ENCODE assay signal across 8 mouse cellular contexts in the genomic region with DNA sequence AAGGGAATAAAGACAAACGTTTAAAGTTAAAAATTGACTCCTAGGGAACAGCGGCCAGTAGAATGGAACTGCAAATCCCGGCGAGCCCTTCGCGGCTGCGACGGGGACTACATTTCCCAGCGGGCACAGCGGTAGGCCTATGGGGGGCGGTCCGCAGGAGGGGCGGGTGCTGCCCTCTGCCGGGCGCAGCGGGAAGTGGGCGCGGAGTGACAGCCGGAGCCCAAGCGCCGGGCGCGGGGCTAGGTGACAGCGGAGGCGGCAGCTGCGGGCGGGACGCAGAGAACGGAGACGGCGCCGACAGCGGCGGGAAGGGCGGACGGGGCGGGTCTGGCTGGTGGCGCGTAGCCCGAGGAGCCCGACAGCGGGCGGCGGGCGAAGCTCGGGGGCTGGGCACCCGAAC. TPM values are rescaled to one million over a fixed set of nuclear protein-coding genes. Genes with fewer than 3 reads are reported as not detected.
DNase-seq lines count a peak whose midpoint lies in the region; ATAC-seq and TF ChIP-seq lines count a peak whose summit lies in the region.

A gene (plus strand): TSS at position 175 of the 400 bp plus-strand sequence.

- peaks cover 0 to 10% of the 10 kb centered on the region in 2 experiments; a peak in 2 of 4 replicates for H3K36me3 ChIP-seq in MEL (ENCODE audit: control insufficient read depth in 1 of 2, insufficient read depth in 2 of 2, low read length in 2 of 2)
- no peaks in the 10 kb centered on the region for H3K36me3 ChIP-seq in forebrain, postnatal 0 days (ENCODE audit: insufficient read depth)
- H3K36me3 ChIP-seq in neural tube, embryonic 15.5 days: no peaks in the 10 kb centered on the region

- H3K79me2 ChIP-seq in MEL (ENCODE audit: control insufficient read depth, insufficient read depth, low read length, poor library complexity): peaks cover 1% of the 10 kb centered on the region; the same call in 1 of the 2 replicates

- peaks cover 0 to 24% of the 10 kb centered on the region in 2 experiments; a peak in 3 of 4 replicates for H3K4me1 ChIP-seq in MEL (ENCODE audit: control insufficient read depth in 1 of 2, insufficient read depth in 2 of 2, low read length in 2 of 2)
- H3K4me1 ChIP-seq in cerebellum, adult 2 months (ENCODE audit: control insufficient read depth, insufficient read depth, low read length): peaks cover 12% of the 10 kb centered on the region
- 0 out of 2 replicates have a peak, but pooled peaks cover 3% of the 10 kb centered on the region for H3K4me1 ChIP-seq in forebrain, postnatal 0 days (ENCODE audit: insufficient read depth)
- H3K4me1 ChIP-seq in lung, adult 2 months (ENCODE audit: control insufficient read depth, insufficient read depth, low read length): peaks cover 8% of the 10 kb centered on the region; the same call in 1 of the 2 replicates
- H3K4me1 ChIP-seq in neural tube, embryonic 15.5 days: peaks cover 26% of the 10 kb centered on the region

- TF ChIP-seq RAD21 in MEL (IDR thresholded peaks at IDR 0.05; ENCODE audit: low read depth, low read length): peak; percentile 25

- no peaks in the 10 kb centered on the region for H3K27me3 ChIP-seq in MEL (ENCODE audit: control insufficient read depth in 1 of 2, insufficient read depth in 2 of 2, low read length in 2 of 2)
- no peaks in the 10 kb centered on the region for H3K27me3 ChIP-seq in cerebellum, adult 2 months (ENCODE audit: control insufficient read depth, insufficient read depth, low read length)
- peaks cover 14% of the 10 kb centered on the region for H3K27me3 ChIP-seq in forebrain, postnatal 0 days (ENCODE audit: insufficient read depth, low read length)
- peaks cover 21% of the 10 kb centered on the region for H3K27me3 ChIP-seq in neural tube, embryonic 15.5 days (replicated peaks)

- intact Hi-C loops in heart, postnatal 36 days (cut with DNase I): no loop called here

- WGBS in cerebellum, adult 2 months: under 1% methylated on average over 45 of the region's 47 CpGs
- 2% methylated on average over 37 of the region's 47 CpGs for WGBS in forebrain, postnatal 0 days
- under 1% methylated on average over 39 of the region's 47 CpGs for WGBS in lung, adult 2 months
- 1% methylated on average over 44 of the region's 47 CpGs for WGBS in neural tube, embryonic 15.5 days

- H3K9ac ChIP-seq in MEL (ENCODE audit: control insufficient read depth, low read depth, low read length, poor library complexity, severe bottlenecking): peak within 1 kb of the TSS; percentile 87
- peak within 1 kb of the TSS; percentile 46 for H3K9ac ChIP-seq in forebrain, postnatal 0 days
- H3K9ac ChIP-seq in neural tube, embryonic 15.5 days (replicated peaks): peak within 1 kb of the TSS; percentile 53

- no peaks in the 10 kb centered on the region for H3K9me3 ChIP-seq in MEL (replicated peaks; ENCODE audit: insufficient read depth, low read length)
- no peaks in the 10 kb centered on the region for H3K9me3 ChIP-seq in forebrain, postnatal 0 days (ENCODE audit: low read length)
- H3K9me3 ChIP-seq in neural tube, embryonic 15.5 days (replicated peaks): no peaks in the 10 kb centered on the region

- peak within 1 kb of the TSS; percentile 70 for H3K27ac ChIP-seq in MEL (ENCODE audit: control insufficient read depth, low read depth, low read length)
- H3K27ac ChIP-seq in cerebellum, adult 2 months (ENCODE audit: insufficient read depth, low read length): peak within 1 kb of the TSS; percentile 95
- H3K27ac ChIP-seq in forebrain, postnatal 0 days (ENCODE audit: low read depth, low read length): no peak within 1 kb of the TSS
- peak within 1 kb of the TSS; percentile 95 for H3K27ac ChIP-seq in layer of hippocampus, adult 2 months
- H3K27ac ChIP-seq in neural tube, embryonic 15.5 days (replicated peaks): peak within 1 kb of the TSS; percentile 54

- TF ChIP-seq CTCF in MEL (IDR thresholded peaks at IDR 0.05 in 2 of 3, conservative IDR thresholded peaks at IDR 0.05 in 1 of 3; ENCODE audit: control insufficient read depth in 1 of 3, insufficient read depth in 1 of 3, low read depth in 2 of 3, low read length in 3 of 3, poor library complexity in 1 of 3, severe bottlenecking in 1 of 3): peak; percentile 63 to 97 (median 96); a peak in 5 of 6 replicates
- peak; percentile 75 for TF ChIP-seq CTCF in cerebellum, adult 2 months (IDR thresholded peaks at IDR 0.05; ENCODE audit: borderline replicate concordance, insufficient read depth, low read depth, low read length)
- peak; percentile 96 for TF ChIP-seq CTCF in forebrain, postnatal 0 days (IDR thresholded peaks at IDR 0.05; ENCODE audit: low read depth)
- TF ChIP-seq CTCF in layer of hippocampus, adult 2 months (conservative IDR thresholded peaks at IDR 0.05): peak; percentile 97
- TF ChIP-seq CTCF in lung, adult 2 months (IDR thresholded peaks at IDR 0.05; ENCODE audit: insufficient read depth, low read length): no peak

- peak within 1 kb of the TSS; percentile 83 to 91 for H3K4me3 ChIP-seq in MEL (ENCODE audit: control insufficient read depth in 1 of 2, insufficient read depth in 1 of 2, low read depth in 2 of 2, low read length in 2 of 2)
- H3K4me3 ChIP-seq in cerebellum, adult 2 months (replicated peaks; ENCODE audit: insufficient read depth, low read depth, low read length): peak within 1 kb of the TSS; percentile 92
- H3K4me3 ChIP-seq in forebrain, postnatal 0 days (ENCODE audit: low read depth, low read length): peak within 1 kb of the TSS; percentile 52
- H3K4me3 ChIP-seq in layer of hippocampus, adult 2 months: peak within 1 kb of the TSS; percentile 66
- H3K4me3 ChIP-seq in lung, adult 2 months (replicated peaks; ENCODE audit: extremely low read depth, low read depth, low read length): peak within 1 kb of the TSS; percentile 92
- peak within 1 kb of the TSS; percentile 65 for H3K4me3 ChIP-seq in neural tube, embryonic 15.5 days (replicated peaks)

- peak; percentile 93 for DNase-seq in MEL (ENCODE audit: low read depth, low spot score)
- DNase-seq in cerebellum, adult 2 months: peak; percentile 95 to 98
- peak; percentile 95 for DNase-seq in forebrain, postnatal 0 days
- DNase-seq in heart, postnatal 36 days: peak; percentile 99
- DNase-seq in layer of hippocampus, adult 2 months (ENCODE audit: low spot score in 2 of 2): peak; percentile 96 to 99
- DNase-seq in lung, adult 2 months: peak; percentile 97
- peak; percentile 99 for DNase-seq in testis, postnatal 10 days (ENCODE audit: low spot score)

- H3K4me2 ChIP-seq in forebrain, postnatal 0 days (ENCODE audit: low read depth): peak within 1 kb of the TSS; percentile 95
- H3K4me2 ChIP-seq in neural tube, embryonic 15.5 days: peak within 1 kb of the TSS; percentile 96

- TF ChIP-seq EP300 in MEL (IDR thresholded peaks at IDR 0.05; ENCODE audit: low read depth in 1 of 2, low read length in 2 of 2): no peak

- 0 out of 4 replicates have a peak, but pooled peaks of 1 of the 2 experiments have one; percentile 37 for TF ChIP-seq POLR2A in MEL (IDR thresholded peaks at IDR 0.05; ENCODE audit: control insufficient read depth in 1 of 2, insufficient read depth in 1 of 2, low read depth in 1 of 2, low read length in 2 of 2, poor library complexity in 1 of 2)
- TF ChIP-seq POLR2A in cerebellum, adult 2 months (IDR thresholded peaks at IDR 0.05; ENCODE audit: borderline replicate concordance, insufficient read depth, low read length): peak; percentile 38; the same call in 1 of the 2 replicates
- peak; percentile 59; the same call in 1 of the 2 replicates for TF ChIP-seq POLR2A in lung, adult 2 months (IDR thresholded peaks at IDR 0.05; ENCODE audit: borderline replicate concordance, extremely low read depth, low read depth, low read length)

- peak; percentile 95 for ATAC-seq in forebrain, postnatal 0 days
- ATAC-seq in neural tube, embryonic 15.5 days (ENCODE audit: low FRiP score): peak; percentile 73

TF ChIP-seq in MEL, 35 proteins besides CTCF, POLR2A, EP300 and RAD21 (continues in another document):
- no peak for TF ChIP-seq E2F4 (IDR thresholded peaks at IDR 0.05; ENCODE audit: borderline replicate concordance, low read depth, low read length)
- TF ChIP-seq BHLHE40 (IDR thresholded peaks at IDR 0.05; ENCODE audit: borderline replicate concordance, low read depth, low read length): no peak
- no peak for TF ChIP-seq ZKSCAN1 (IDR thresholded peaks at IDR 0.05; ENCODE audit: low read depth, low read length)
- no peak for TF ChIP-seq ZMIZ1 (IDR thresholded peaks at IDR 0.05; ENCODE audit: low read depth, low read length)
- TF ChIP-seq KAT2A (conservative IDR thresholded peaks at IDR 0.05; ENCODE audit: low read depth, low read length): peak; percentile 96
- 0 out of 2 replicates have a peak, but pooled peaks have one; percentile 26 for TF ChIP-seq NRF1 (IDR thresholded peaks at IDR 0.05; ENCODE audit: insufficient read depth, low read depth, low read length, poor library complexity, severe bottlenecking)
- no peak for TF ChIP-seq RCOR1 (IDR thresholded peaks at IDR 0.05; ENCODE audit: low read depth, low read length)
- TF ChIP-seq UBTF (IDR thresholded peaks at IDR 0.05; ENCODE audit: borderline replicate concordance, insufficient read depth, low read depth, low read length): 0 out of 2 replicates have a peak, but pooled peaks have one; percentile 53
- TF ChIP-seq USF2 (IDR thresholded peaks at IDR 0.05; ENCODE audit: borderline replicate concordance in 1 of 2, insufficient read depth in 1 of 2, low read depth in 1 of 2, low read length in 2 of 2): no peak
- TF ChIP-seq TAL1 (IDR thresholded peaks at IDR 0.05; ENCODE audit: low read length): no peak
- no peak for TF ChIP-seq MYC (IDR thresholded peaks at IDR 0.05; ENCODE audit: low read depth, low read length)
- peak; percentile 99 for TF ChIP-seq HCFC1 (IDR thresholded peaks at IDR 0.05; ENCODE audit: low read depth, low read length)
- TF ChIP-seq MAX (IDR thresholded peaks at IDR 0.05; ENCODE audit: low read length): no peak
- TF ChIP-seq ELF1 (IDR thresholded peaks at IDR 0.05; ENCODE audit: low read depth, low read length): peak; percentile 70; the same call in 1 of the 2 replicates
- TF ChIP-seq GABPA (IDR thresholded peaks at IDR 0.05; ENCODE audit: low read depth, low read length): no peak
- no peak for TF ChIP-seq TBP (IDR thresholded peaks at IDR 0.05; ENCODE audit: low read depth, low read length)
- TF ChIP-seq MXI1 (IDR thresholded peaks at IDR 0.05; ENCODE audit: low read depth, low read length): peak; percentile 67

RNA-seq across cellular contexts. Expression of the gene that starts here (rescaled TPM):
- total RNA-seq in MEL (2012; rRNA removed): 14.7 and 16.4 TPM in 2 replicates
- 10 to 100 TPM in 1 of 2 experiments, not detected in 1; 22.8 TPM for polyA plus RNA-seq in MEL (2012; ENCODE audit: insufficient read depth in 1 of 2, insufficient read length in 2 of 2, low read depth in 1 of 2, low replicate concordance in 2 of 2, missing spikeins in 1 of 2)
- polyA plus RNA-seq in cerebellum, adult 2 months (2012; rRNA removed): 26.4 and 27.5 TPM in 2 replicates
- total RNA-seq in forebrain, postnatal 0 days (2014; rRNA removed): 4.1 and 5.5 TPM in 2 replicates
- 3.3 and 4.6 TPM in 2 replicates for polyA plus RNA-seq in forebrain, postnatal 0 days (2015; fragmentation: Nextera tagmentation; extraction: Ambion mirVana)
- 10 to 100 TPM; 39.9 to 44.8 TPM for total RNA-seq in heart, postnatal 36 days (2021)
- total RNA-seq in layer of hippocampus, adult 2 months (2021): 10 to 100 TPM; 12.0 to 13.1 TPM
- polyA plus RNA-seq in lung, adult 2 months (2012; rRNA removed): 43.4 and 51.1 TPM in 2 replicates
- 3.7 and 5.5 TPM in 2 replicates for polyA plus RNA-seq in neural tube, embryonic 15.5 days (2015; fragmentation: Nextera tagmentation; extraction: Ambion mirVana)
